Mouse (Mus musculus) adrenal gland, postnatal 10 days (tissue): ENCODE data around the gene Srebf2. TPM values are rescaled to one million over a fixed set of nuclear protein-coding genes. Genes with fewer than 3 reads are reported as not detected.

Experiments
- DNase-seq: peaks from one replicate; pipeline ENCODE4 v3.0.0; 2021; ENCODE audit warnings: mixed read lengths
- total RNA-seq, 2 experiments: library from RNA; stranded (reverse); gene quantifications; 2 replicates each; pipeline ENCODE4 v1.2.3; 2021

Srebf2 gene
- total RNA-seq, 2 experiments from 2014 or later, result 44.6 to 47.5 TPM

GRCm38 (mm10) chr15:82183596-82183995, 36.6 kb downstream of the Srebf2 start:
- no peak for DNase-seq

- DNase-seq, result no peak
Observed at GRCm38 (mm10) chr15:82184183-82184582, 37.2 kb downstream of the Srebf2 start.

GRCm38 (mm10) chr15:82184656-82185055, 37.7 kb downstream of the Srebf2 start:
- no peak for DNase-seq

GRCm38 (mm10) chr15:82185062-82185783, 38.2 kb downstream of the Srebf2 start:
- no peak for DNase-seq

- DNase-seq, result no peak
Observed at GRCm38 (mm10) chr15:82186131-82186530, 39.1 kb downstream of the Srebf2 start.

GRCm38 (mm10) chr15:82186931-82187330, 40.0 kb downstream of the Srebf2 start:
- no peak for DNase-seq

GRCm38 (mm10) chr15:82187401-82187800, 40.4 kb downstream of the Srebf2 start:
- no peak for DNase-seq

- no peak for DNase-seq
Observed at GRCm38 (mm10) chr15:82187924-82188323, 40.9 kb downstream of the Srebf2 start.

- peak; percentile 58 for DNase-seq
Observed at GRCm38 (mm10) chr15:82188481-82189240, 41.7 kb downstream of the Srebf2 start.

GRCm38 (mm10) chr15:82192617-82193016, 45.6 kb downstream of the Srebf2 start:
- DNase-seq, result no peak

GRCm38 (mm10) chr15:82196300-82196699, 49.3 kb downstream of the Srebf2 start:
- DNase-seq, result no peak

GRCm38 (mm10) chr15:82197246-82197750, 50.3 kb downstream of the Srebf2 start:
- DNase-seq, result no peak

GRCm38 (mm10) chr15:82197937-82198336, 51.0 kb downstream of the Srebf2 start:
- DNase-seq, result no peak

GRCm38 (mm10) chr15:82198342-82198741, 51.4 kb downstream of the Srebf2 start:
- DNase-seq, result no peak

- DNase-seq, result no peak
Observed at GRCm38 (mm10) chr15:82199546-82199945, 52.6 kb downstream of the Srebf2 start.

GRCm38 (mm10) chr15:82202086-82202485, 55.1 kb downstream of the Srebf2 start:
- no peak for DNase-seq

- no peak for DNase-seq
Observed at GRCm38 (mm10) chr15:82203090-82203489, 56.1 kb downstream of the Srebf2 start.

- DNase-seq, result no peak
Observed at GRCm38 (mm10) chr15:82203611-82204351, 56.8 kb downstream of the Srebf2 start.

- no peak for DNase-seq
Observed at GRCm38 (mm10) chr15:82204680-82205371, 57.8 kb downstream of the Srebf2 start.

GRCm38 (mm10) chr15:82206365-82207104, 59.6 kb downstream of the Srebf2 start:
- DNase-seq, result peak; percentile 75

GRCm38 (mm10) chr15:82207105-82207459, 60.1 kb downstream of the Srebf2 start:
- DNase-seq, result no peak
